Mouse (Mus musculus) spleen, embryonic (tissue): Measurements from ENCODE around the gene Iqcd.

Experiments
- CTCF ChIA-PET: fragments of 350-600 bp; sonication (Branson Sonifier 250); formaldehyde crosslinking; loops from one replicate; lab custom pipeline; 2022; lab: Charles Lee

Gene Iqcd

DNA sequence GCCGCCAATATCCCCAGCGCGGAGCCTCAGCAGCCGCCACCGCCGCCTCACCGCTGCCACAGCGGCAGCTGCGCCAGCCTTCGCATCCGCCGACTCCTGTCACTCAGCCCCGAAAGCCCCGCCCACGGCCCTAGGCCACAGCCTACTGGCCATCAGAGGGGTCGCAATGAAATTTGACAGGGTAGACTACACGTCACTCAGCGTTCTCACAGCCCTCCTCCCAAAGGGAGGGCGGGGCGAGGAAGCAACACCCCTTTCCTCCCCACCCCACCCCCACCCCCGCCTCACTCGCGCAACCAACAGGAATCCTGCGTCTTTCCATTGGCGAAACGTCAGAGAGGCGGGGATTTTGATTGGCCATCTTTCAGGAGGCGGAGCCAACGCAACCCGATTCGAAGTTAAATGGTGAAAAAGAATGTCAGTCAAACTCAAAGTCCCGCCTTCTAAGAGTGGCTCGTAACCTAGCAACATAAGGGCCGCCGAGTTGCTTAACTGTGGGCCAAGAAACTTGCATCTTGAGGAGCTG is at the start of gene Iqcd, which contains the start of gene Tpcn1:
TSS of gene Iqcd (plus strand) at position 448 of the 526 bp plus-strand sequence.
TSS of gene Tpcn1 (minus strand) at position 105 of the 526 bp plus-strand sequence.
- CTCF ChIA-PET = interaction anchor here (0.5 to 1.7 kb wide), 2 partner anchors 10 to 38 kb away, joined by 3 to 6 read pairs; no protein-coding TSS in a partner anchor

DNA sequence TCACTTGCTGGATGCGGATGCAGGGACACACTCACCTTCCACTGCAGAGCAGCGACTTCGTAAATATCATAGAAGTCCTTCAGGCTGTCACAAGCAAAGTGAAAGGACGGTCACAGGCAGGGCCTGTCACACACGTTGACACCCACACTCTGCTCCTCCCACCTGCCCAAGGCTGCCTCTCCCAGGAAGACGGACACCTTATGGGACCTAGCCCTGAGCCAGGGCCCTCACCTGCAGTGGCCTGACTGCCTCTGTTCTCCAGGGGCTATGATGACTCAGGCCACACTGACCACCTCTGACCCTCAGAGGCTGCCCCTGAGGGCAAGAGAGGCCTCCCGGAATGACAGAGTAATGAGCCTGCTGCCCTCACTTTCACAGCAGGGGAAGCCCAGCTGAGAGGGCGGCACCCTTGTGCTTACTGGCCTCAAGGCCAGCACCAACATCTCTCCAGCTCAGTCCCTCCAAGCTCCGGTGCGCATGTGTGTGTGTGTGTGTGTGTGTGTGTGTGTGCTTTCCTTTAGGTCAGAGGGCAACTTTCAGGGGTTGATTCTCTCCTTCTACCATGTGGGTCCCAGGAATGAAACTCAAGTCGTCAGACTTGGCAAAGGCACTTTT is 40.5 kb upstream of the Iqcd start:
- CTCF ChIA-PET = no interaction called here

DNA sequence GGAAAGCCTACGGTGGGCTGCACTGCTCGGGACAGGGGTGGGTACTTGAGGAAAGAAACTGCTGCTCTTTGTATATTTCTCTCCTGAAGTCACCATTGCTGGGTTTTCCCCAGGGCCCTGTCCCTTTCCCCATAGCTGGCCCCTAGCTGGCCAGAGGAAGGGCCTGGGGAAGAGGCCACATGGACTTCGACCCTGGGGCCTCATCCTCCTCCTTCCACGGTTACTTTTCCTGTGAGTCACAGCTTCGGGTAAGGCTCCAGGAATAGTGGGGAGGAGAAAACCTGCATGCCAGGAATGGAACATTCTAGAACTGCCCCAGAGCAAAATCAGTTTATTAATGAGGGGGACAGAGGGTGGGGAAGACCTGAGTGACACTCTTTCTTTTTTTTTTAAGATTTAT is 38.7 kb upstream of the Iqcd start:
- CTCF ChIA-PET = no interaction called here

DNA sequence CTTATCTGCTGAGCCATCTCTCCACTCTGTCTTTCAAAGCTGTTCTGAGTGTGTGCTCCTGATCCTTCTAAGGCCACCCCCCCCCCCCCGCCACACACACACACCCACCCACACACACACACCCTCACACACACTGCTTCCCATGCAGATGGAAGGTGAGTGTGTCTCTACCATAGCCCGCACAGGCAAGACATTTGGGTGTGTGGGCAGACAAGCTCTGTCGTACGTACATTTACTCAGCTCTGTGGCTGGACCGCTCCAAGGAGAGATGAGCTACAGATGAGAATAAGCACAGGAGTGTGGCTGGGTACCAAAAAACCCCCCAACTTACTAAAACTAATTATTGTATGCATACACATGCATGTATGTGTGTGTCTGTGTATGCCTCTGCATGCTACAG is 38.1 kb upstream of the Iqcd start:
- CTCF ChIA-PET = no interaction called here

DNA sequence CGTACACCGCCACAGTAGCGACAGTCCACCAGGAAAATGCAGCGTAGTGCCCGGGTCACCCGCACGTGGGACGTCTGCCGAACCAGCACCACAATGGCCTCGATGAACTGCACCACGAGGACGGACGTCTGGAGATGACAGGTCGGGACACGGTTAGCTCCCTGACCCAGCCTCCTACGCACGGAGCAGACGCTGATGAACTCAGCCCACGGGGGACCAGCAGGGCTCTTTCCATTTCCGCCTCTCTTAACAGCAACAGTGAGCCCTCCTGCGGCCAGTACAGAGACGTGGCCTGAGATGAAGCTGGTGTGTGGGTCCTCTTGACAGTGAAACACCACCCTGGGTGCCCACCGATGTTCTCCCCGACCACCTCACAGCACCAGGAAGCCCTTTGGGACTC is 32.9 kb upstream of the Iqcd start:
- CTCF ChIA-PET = no interaction called here

DNA sequence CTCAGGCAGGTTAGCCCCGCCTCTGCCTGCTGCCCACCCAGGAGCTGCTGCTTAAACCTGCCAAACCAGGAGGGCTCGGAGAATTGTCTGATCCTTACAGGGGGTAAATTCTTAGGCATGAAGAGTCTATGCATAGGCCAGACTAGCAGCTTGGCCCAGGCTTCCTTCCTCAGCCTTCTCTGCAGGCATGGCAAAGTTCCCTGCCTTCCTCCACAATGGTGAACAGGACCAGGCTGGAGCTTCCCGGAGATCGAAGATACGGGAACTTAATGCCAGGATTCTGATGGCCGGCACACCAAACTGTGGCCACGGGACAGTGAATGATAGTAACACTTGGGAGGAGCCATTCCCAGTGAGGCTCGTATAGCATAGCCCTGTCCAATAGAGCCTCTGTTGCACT is 30.8 kb upstream of the Iqcd start:
- CTCF ChIA-PET = interaction anchor here (0.5 kb wide), 1 partner anchor 201 kb away, joined by 6 read pairs; no protein-coding TSS in a partner anchor

DNA sequence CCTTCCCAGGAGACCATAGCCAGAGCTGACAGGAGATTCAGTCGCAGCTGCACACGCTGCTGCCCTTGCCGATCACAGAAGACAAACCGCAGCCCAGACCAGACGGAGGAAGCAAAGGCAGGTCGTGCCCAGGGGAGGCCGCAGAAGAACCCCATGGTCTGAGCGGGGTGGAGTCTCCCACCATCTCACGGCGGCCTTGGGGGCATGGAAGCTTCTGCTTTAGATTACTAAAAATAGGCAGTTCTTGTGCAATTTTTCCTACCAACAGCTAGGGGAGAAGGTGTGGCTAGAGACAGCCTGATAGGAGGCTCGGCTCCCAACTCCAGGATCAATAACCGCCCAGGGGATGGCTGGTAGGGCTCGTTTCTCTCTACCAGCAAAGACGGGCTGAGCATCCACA is 30.1 kb upstream of the Iqcd start:
- CTCF ChIA-PET = no interaction called here

DNA sequence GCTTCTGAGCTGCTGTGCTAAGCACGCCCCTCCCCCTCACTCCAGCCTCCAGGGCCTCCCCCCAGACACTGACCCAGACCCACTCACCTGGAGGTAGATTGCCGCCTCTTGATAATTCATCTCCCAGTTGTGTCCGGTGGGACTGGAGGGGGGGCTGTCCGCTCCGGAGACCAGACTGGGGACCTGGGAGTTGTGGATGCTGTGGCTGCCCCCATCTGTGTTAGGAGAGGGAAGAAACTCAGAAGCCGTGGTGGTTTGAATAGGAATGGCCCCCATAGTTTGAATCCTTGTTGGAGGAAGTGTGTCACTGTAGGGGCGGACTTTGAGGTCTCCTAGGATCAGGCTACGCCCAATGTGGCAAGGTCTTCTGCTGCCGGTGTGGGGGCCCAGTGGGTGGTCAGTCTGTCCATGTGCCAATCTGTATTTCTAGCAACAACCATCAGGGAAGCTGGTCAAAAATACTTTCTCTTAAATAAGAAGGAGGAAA is 28.6 kb upstream of the Iqcd start:
- CTCF ChIA-PET = interaction anchor here (0.7 kb wide), 1 partner anchor 73 kb away, joined by 3 read pairs; no protein-coding TSS in a partner anchor

DNA sequence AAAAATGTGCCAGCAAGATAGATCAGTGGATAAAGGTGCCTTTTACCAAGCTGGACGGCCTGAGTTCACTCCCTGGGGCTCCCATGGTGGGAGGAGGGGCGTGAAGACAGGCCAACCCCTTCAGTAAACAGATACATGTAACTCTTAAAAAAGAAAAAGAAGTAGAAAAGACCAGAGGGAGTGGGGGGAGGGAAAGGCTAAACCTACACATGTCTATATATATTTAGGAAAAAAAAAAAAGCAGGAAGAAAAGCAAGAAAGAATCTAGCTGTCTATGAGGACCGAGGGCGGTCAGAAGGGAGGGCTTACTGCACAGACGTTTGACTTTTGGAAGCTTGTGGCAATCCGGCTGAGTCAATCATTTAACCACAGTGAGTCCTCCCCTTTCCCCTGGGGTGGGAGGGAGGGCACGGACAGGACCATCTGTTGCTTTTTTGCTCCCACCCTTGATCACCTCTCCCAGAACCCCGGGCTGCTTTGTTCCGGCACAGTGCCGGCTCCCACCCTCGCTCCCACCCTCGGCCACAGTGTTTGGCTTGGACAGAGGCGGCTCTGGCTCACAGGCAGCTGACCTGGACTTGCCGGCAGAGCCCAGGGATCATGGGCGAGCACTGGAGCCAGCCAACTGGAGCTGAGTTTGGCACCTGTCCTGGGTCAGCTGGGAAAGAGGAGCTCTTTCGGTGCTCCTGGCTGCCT is 28.1 kb upstream of the Iqcd start:
- CTCF ChIA-PET = interaction anchor here (0.7 kb wide), 1 partner anchor 74 kb away, joined by 3 read pairs; no protein-coding TSS in a partner anchor

DNA sequence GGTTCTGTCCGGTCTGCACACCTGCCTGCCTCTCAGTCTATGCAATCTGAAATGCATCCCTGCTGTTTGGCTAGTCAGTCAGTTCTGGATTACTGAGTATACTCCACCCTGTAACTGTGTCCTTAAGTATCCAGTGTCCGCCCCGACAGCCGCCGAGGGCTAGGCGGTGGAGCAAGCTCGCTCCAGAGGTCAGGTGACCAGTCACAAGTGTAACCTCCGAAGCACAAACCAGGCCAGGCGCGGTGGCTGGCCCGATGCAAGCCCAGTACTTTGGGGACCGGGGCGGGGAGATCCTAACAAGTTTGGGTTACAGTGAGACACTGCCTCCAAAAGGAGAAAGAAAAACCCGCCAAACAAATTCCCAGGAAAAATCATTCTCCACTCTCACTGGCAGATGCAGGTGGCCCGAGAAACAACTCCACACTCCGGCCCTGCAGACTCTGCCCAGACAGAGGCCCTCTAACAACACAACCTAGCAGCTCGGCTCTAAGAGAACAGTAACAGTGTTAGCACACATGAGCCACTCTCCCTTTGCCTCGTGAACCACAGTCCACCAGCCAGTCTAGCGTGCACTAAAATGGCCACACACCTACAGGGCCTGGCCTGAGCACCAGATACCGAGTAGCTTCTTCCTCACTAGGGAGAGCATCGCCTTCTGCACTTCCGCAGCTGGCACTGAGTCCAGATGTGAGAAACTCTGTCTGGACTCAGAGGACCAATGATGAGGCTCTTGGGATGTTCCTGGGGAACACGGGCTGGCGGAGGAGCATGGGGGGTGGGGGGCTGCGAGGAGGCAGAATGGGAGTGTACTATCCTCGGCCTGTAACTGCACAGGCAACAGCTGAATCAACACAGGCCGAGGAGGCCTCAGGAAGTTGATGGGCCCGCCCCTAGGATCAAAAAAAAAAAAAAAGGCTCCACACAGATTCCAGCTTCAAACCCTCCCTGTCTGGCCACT is 25.6 kb upstream of the Iqcd start:
- CTCF ChIA-PET = interaction anchor here (0.8 kb wide), 1 partner anchor 42 kb away, joined by 4 read pairs; no protein-coding TSS in a partner anchor

DNA sequence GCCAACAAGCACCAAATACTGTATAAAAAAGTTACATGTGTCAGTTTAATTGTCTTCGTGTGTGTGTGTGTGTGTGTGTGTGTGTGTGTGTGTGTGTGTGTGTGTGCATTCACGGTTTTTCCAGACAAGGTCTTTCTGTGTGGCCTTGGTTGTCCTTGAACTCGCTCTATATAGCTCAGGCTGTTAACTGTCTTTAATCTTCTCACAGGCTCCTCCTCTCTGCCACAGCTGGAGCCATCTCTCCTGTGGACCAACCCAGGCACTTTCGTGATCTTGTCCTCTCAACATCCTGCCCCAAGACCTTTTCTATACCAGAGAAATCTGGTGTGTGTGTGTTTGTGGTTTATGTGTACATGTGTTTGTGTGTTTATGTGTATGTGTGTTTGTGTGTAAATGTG is 24.9 kb upstream of the Iqcd start:
- CTCF ChIA-PET = no interaction called here

DNA sequence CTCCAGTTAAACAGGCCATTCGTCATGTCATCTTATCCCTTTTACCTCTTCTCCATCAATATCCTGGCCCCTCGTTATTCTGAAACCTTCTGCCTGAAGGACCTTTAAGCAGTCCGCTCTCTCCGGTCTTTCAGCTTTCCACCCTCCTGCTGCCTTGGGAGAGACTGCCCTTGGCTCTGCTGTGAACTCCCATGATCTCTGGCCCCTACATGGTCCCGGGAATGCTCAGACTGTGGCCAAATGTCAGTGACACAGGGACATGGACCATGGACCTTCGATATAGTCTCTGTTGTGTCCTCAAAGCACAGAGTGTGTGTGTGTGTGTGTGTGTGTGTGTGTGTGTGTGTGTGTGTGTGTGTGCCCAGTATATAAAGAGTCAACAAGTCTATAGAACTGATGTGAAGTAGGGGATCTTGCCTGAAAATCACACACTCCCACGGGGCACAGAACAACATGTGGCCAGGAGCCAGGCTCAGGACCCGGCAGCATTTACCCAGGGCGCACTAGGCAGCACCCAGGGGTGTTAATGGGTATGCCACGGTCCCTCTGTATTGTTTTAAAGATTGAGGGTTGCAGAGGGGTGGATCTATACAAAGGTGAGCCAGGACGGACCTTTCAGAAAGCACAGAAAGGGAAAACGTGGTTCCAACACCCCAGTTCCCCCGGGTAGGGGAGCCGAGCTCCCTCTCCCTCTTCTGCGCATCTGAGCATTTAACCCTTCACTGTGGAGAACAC is 23.5 kb upstream of the Iqcd start:
- CTCF ChIA-PET = interaction anchor here (1.0 kb wide), 1 partner anchor 15 kb away, joined by 4 read pairs; no protein-coding TSS in a partner anchor

DNA sequence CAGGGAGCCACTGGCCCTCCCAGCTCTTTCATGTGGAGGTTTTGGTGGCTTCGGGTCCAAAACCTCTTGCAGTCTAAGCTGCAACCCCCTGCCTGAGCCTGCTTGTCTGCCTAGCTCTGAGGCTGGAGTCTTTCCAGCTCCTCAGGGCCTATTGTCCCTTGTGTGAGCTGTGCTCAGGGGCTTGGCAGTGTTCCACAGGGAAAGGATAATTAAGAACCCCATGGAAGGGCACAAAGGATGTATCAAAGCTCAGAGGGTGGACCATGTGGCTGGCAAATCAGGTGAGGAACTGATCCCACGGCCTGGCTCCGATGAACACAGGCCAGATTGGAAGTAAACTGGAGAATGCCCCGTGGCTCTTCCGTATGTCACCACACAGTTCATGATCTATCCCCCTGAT is 22.7 kb upstream of the Iqcd start:
- CTCF ChIA-PET = no interaction called here

DNA sequence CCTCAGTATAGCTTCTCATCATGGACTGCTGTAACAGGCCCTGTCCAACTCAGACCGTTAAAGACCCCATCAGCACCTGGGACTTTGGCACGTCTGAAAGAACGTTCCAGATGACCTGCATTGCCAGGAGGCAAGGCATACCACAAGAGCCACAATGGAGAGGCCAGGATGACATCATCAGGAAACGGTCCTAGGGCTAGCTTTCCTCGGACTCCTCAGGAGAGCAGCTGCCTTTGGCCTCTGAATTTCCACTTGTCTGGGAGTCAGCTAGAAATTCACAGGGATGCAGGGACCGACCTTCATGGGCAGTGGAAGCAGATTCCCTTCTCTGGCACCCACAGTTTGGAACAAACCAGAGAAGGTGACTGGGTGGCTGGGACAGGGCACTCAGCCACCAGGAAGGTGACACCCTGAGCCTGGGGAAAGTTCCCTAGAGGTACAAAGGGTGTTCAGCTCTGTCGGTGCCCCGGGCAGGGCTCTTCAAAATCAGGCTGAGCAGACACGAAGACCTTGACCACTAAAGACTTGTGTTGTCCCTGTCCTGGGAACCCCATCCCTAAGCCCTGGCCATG is 22.0 kb upstream of the Iqcd start:
- CTCF ChIA-PET = no interaction called here

DNA sequence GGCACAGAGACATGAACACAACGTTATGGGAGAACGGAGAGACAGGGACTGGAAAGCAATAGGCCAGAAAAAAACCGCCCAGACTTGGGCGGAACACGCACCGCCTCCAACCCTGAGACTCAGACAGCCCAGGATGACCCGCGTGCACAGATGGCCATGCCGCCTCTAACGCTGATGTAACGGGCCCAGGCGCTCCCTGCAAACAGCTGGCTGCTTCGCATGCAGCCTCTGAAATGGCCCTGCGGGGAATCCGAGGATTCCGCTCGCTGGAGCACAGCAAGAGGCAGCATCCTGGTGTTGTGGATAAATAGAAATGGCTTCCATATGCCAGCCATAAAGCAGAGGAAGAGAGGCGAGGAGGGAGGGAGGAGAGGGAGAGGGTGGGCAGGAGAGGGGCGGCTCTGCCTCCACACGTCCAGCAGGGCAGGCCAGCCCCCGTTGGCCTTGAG is 21.5 kb upstream of the Iqcd start:
- CTCF ChIA-PET = no interaction called here

DNA sequence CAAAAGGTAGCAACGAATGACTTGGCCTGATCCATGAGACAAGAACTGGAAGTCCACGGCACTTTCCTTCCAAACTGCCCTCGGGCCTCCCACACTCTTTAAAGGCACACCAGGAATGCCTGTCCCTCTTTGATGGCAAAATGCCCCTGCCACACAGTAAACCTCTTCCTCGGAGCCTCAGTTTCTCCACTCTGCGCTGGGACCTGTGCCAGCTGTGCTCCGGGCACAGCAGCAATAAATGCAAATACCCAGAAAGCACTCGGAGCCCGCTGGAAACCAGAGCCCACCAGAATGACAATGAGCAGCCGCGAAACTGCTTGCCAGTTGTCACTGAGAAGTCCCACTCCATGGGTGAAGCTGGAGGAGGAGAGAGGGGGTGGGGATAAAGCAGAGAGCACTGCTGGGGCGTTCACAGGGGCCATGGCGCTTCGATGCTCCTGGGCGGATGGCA is 21.0 kb upstream of the Iqcd start:
- CTCF ChIA-PET = no interaction called here

DNA sequence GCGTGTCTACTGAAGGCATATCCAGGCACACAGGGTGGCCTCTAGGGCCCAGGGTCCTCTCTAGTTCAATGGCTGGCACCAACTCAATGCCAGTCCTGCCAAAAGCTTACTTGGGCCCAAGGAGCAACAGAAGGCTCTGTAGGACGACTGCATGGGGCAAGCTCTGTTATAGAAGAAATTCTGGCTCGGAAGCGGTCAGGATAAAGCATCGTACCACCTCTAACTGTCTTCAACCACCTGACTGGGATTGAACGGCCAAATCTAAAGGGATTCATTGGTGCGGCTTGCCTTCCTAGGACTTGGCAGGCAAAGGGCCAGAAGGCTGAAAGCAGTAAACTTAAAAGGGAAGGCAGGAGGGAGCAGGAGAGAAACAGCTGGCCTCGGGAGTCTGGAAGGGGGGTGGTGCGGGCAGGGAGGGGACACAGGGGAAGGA is 20.5 kb upstream of the Iqcd start:
- CTCF ChIA-PET = no interaction called here

DNA sequence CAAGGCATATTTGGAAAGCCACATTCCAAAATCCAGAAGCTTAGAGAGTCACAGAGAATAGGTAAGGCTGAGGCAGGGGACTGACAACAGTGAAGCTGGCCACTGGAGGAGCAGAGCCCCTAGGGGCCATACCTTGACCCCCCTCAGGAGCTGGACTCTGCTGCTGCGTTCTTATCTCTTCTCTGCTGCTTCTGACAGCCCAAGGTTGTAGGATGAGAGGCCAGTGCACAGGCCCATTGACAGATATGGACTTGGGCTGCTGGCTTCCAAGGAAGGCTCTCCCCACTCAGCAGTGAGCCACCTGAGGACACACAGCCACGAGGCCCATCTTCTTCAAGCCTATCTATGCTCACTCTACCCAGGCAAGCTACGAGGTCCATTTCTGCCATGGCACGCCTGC is 19.9 kb upstream of the Iqcd start:
- CTCF ChIA-PET = no interaction called here

DNA sequence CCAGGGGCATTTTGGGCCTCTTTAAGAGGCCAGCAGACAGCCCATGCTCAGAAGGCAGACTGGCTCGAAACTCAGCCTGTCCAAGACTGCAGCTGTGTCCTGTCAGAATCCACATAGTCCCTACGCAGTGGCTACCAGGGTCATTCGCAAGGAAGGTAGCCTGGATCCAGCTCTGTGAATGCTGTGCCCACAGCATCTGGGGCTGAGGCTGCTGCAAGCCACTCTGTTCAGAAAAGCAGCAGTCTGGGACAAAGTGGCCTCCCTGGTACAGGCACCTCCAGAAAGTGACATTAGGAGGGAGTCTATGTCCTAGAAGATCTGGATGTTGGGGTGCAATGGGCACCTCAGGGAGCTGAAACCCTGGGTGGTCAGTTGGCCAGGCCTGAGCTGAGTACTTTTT is 19.0 kb upstream of the Iqcd start:
- CTCF ChIA-PET = interaction anchor here (0.6 kb wide), 1 partner anchor 64 kb away, joined by 4 read pairs; no protein-coding TSS in a partner anchor
